Mouse (Mus musculus): ENCODE data around the gene Gnat1.

GRCm38 (mm10) chr9:107665308-107665707 lies 14.2 kb downstream of the Gnat1 start:
- no peak for TF ChIP-seq CTCF (IDR thresholded peaks at IDR 0.05; ENCODE audit: low read depth)
- TF ChIP-seq EP300 (IDR thresholded peaks at IDR 0.05; ENCODE audit: low read depth), result no peak

All from liver, postnatal 0 days (tissue).